Mouse (Mus musculus) myocyte (in vitro differentiated cells): ENCODE results near the gene Adamts17.

Source experiments
- CEBPB ChIP-seq: IDR thresholded peaks from 2 replicates; pipeline ENCODE4 v1.6.1; 2011; ENCODE audit warnings: mild to moderate bottlenecking, moderate library complexity; ENCODE audit not compliant: poor library complexity, insufficient read depth, severe bottlenecking
- E2F4 ChIP-seq: IDR thresholded peaks from one replicate; pipeline ENCODE4 v1.6.1; 2011; ENCODE audit warnings: mild to moderate bottlenecking, control low read depth, moderate library complexity; ENCODE audit not compliant: insufficient read depth
- MAX ChIP-seq: IDR thresholded peaks from one replicate; pipeline ENCODE4 v1.6.1; 2011; ENCODE audit warnings: low read depth, mild to moderate bottlenecking, control low read depth
- MYOD1 ChIP-seq, 3 experiments: IDR thresholded peaks; one replicate each; pipeline ENCODE4 v1.6.1; 2011; ENCODE audit warnings: control low read depth in 2 of 3, low read depth in 2 of 3, mild to moderate bottlenecking in 2 of 3, moderate library complexity in 1 of 3; ENCODE audit not compliant: insufficient read length in 2 of 3, control insufficient read depth in 1 of 3
- POLR2A ChIP-seq: IDR thresholded peaks from one replicate; pipeline ENCODE4 v1.6.1; 2011; ENCODE audit warnings: low read depth, mild to moderate bottlenecking, control low read depth, moderate library complexity; ENCODE audit not compliant: insufficient read length
- POLR2AphosphoS2 ChIP-seq: IDR thresholded peaks from one replicate; pipeline ENCODE4 v1.6.1; 2011; ENCODE audit warnings: low read depth, control low read depth; ENCODE audit not compliant: insufficient read length
- SRF ChIP-seq: IDR thresholded peaks from one replicate; pipeline ENCODE4 v1.6.1; 2011; ENCODE audit warnings: low read depth; ENCODE audit not compliant: control insufficient read depth, insufficient read length
- TCF12 ChIP-seq: IDR thresholded peaks from one replicate; pipeline ENCODE4 v1.6.1; 2011; ENCODE audit warnings: mild to moderate bottlenecking, control low read depth; ENCODE audit not compliant: poor library complexity, insufficient read depth, severe bottlenecking
- USF1 ChIP-seq: IDR thresholded peaks from one replicate; pipeline ENCODE4 v1.6.1; 2011; ENCODE audit warnings: low read depth, mild to moderate bottlenecking, control low read depth, moderate library complexity

GRCm38 (mm10) chr7:66873235-66873634 lies 33.7 kb downstream of the Adamts17 start:
- no peak for TF ChIP-seq MYOD1 (IDR thresholded peaks at IDR 0.05; ENCODE audit: control insufficient read depth in 1 of 3, insufficient read length in 2 of 3, low read depth in 2 of 3)
- TF ChIP-seq POLR2A, result no peak
- no peak for TF ChIP-seq USF1
- no peak for TF ChIP-seq MAX
- no peak for TF ChIP-seq SRF
- TF ChIP-seq POLR2AphosphoS2, result no peak
- no peak for TF ChIP-seq TCF12
- no peak for TF ChIP-seq E2F4
- TF ChIP-seq CEBPB, result no peak
